Mouse (Mus musculus) gastrocnemius, postnatal 25 days (tissue): ENCODE results near the gene Hdac5. TPM values are rescaled to one million over a fixed set of nuclear protein-coding genes. Genes with fewer than 3 reads are reported as not detected.
"Not testable (repeated sequence)": the region's sequence is repeated elsewhere in the genome, so short reads cannot be mapped to it uniquely, and the experiment has no call there.

Experiments
- DNase-seq: peaks from one replicate; pipeline ENCODE4 v3.0.0; 2022
- microRNA-seq, 2 experiments: library from miRNA; unstranded; fragments of <30 nt; microRNA quantifications; one replicate each; pipeline ENCODE4 v1.2.0; 2021; ENCODE audit warnings: borderline replicate concordance in 2 of 2
- total RNA-seq, 2 experiments: library from RNA; stranded (reverse); gene quantifications; 1 replicate in 1 of 2; 2 replicates in 1 of 2; pipeline ENCODE4 v1.2.3; 2021

Gene Hdac5
- total RNA-seq, 2 experiments from 2014 or later: 61.8 to 63.6 TPM

DNA sequence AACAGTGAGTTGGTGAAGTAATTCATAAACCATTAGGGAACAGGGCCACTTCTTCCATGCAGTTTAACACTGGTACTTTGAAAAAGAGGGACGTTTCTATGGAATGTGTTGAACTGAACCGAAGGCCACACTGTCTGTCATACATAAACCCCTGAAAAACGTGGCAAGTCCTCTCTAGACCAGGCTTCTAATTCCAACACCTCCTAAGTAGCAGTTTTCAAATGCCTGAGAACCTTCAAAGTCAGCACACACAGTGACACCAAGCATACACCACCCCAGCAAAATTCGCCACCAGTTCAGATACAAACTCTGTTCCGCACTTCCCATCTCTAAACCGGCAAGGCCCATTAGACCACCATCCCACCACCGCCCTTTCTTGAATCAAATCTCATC lies 45.7 kb downstream of the Hdac5 start:
- DNase-seq: no peak

DNA sequence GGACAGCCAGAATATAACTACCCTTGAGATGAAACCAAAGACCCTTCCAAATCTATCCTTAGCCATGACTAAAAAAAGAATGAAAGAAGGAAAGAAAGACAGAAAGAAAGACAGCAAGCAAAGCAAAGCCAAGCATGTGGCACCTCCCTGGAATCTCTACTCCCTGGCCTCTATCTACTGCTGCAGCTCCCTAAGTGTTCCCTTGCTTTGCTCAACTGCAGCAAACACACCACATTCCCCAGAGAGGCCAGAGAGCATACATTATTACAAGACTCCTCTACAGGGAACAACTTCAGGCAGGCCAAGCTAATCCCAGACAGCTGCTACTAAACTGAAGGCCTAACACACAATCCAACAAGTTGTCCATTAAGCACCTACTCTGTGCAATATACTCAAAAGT lies 50.1 kb downstream of the Hdac5 start:
- no peak for DNase-seq

DNA sequence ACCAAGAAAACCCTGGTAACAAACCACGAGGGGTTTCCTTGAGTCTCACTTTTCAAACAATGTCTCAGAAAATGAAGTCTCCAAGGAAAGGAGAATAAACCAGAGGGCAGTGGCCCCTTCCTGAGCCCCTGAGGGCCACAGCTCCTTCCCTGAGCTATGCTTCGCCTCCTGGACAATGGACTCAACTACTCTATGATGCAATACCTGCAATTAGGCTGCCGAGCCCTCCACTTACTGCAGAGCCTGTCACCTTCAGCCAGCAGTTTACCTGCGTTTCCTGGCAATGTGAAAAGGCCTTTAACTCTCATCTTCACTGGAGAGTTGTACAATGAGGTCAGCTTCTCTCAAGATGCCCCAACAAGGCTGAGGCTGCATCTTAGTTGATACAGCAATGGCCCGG lies 61.3 kb downstream of the Hdac5 start:
- DNase-seq: no peak

DNA sequence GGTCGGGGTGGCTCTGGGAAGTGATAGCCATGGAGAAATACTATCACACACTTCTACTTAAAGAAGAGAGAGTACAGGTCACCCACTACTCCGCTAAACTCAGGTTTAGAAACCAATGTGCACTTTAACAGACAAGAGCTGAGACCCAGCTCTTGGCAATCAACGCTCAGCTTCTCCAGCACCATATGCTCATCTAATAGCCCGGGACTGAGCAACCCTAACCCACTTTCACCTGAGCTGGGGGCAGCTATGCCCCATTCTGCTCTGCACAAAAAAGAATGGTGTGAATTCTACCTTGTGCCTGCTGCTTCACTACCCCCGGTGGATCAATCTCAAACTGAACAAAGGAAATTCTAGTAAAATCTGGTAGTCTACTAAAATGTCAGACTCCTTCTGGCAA lies 62.4 kb downstream of the Hdac5 start:
- DNase-seq: no peak

DNA sequence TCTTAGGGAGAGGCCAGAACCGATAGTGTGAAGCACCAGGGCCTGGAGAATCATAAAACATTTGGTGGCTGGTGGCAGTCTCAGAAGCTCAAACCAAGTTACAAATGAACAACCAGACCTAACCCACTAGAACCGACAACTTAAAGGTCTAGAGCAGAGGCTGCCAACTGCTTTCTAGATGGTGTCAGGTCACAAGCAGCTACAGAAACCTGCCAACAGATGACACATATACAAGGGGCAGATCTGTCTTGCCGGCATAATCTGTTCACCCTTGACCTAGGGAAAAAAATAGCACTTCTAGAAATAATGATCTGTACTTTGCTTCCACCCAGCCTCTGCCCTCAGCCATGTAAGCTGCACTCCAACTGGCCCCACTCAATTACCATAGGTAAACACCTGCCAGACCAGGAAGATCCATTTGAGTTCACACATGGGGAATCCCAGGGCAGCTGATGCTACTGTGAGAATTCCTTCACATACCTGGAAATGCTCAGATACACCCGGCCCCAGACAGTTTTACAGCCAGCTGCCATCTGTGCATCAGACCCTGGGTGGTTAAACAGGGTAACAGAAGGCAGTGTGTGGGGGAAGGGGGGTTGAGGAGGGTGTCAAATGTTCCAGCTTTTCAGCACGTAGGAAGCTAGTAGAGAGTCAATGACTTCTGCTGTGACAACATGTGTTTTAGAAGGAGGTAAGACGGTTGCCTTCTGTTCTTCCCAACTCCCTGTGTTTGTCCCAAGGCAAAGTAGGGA lies 63.8 kb downstream of the Hdac5 start:
- peak; percentile 28 for DNase-seq

DNA sequence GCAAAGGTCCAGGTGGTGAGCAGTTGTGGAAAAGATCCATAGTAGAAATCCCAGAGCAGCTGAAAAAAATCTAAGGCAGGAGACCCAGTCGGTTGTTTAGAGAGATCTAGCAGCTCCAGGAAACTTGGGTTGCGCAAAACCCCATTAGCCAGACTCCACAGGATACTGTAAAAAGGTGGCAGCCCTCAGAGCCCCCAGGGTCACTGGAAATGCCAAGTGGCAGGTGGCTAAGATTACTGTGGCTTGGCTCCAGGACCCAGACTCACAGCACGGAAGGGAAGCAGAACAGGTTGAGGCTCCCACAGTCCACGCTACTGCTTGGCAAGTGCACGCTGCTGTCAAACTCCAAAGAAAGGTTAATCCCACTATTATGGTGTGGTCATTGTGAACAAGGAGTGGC lies 70.2 kb downstream of the Hdac5 start:
- no peak for DNase-seq

DNA sequence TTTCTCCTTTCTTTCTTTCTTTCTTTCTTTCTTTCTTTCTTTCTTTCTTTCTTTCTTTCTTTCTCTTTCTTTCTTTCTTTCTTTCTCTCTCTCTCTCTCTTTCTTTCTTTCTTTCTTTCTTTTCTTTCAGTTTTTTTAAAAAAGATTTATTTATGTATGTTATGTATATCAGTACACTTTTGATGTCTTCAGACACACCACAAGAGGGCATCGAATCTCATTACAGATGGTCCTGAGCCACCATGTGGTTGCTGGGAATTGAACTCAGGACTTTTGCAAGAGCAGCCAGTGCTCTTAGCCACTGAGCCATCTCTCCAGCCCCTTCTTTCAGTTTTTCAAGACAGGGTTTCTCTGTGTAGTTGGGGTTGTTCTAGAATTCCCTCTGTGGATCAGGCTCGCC lies 71.9 kb downstream of the Hdac5 start:
- DNase-seq: not testable (repeated sequence)

DNA sequence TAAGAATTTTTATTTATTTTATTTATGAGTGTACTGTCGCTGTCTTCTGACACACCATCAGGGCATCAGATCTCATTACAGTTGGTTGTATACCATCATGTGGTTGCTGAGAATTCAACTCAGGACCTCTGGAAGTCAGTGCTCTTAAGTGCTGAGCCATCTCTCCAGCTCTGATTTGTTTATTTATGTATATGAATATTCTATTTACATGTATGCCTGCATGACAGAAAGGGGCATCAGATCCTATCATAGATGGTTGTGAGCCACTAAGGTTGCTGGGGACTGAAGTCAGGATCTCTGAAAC lies 73.2 kb downstream of the Hdac5 start:
- DNase-seq: no peak

DNA sequence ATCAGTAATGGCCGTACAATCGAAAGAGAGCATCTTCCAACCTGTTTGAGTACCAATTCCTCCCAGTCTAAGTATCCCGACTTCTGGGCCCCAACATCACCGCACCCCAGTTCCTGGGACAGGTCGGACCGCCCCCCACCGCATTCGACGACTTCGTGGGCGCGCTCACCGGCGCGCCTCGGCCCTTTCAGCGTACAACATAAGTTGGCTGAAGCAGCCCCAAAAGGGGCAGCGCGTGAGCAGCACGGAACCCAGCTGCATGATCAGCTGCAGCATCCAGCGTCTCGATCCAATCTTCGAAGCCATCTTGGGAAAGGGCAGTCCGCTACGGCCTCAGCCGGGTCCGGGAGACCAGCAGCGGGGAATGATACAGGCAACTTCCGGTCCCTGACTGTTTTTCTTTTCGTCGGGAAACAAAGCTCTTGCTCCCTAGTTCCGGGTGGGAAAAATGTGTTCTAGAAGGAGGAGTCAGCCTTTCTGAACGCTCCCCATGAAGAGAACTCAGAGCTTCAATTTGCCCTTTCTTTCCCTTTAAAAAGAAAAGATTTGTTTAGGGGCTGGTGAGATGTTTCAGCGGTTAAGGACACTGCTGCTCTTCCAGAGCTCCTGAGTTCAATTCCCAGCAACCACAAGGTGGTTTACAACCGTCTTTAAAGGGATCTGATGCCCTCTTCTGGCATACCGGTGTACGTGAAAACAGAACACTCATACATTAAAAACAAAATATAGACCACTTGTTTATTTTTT lies 73.8 kb downstream of the Hdac5 start, which contains the start of gene Tmem101:
Gene Tmem101, minus strand, starts transcription at position 366 of the 747 bp plus-strand sequence.
- peak; percentile 88 for DNase-seq

DNA sequence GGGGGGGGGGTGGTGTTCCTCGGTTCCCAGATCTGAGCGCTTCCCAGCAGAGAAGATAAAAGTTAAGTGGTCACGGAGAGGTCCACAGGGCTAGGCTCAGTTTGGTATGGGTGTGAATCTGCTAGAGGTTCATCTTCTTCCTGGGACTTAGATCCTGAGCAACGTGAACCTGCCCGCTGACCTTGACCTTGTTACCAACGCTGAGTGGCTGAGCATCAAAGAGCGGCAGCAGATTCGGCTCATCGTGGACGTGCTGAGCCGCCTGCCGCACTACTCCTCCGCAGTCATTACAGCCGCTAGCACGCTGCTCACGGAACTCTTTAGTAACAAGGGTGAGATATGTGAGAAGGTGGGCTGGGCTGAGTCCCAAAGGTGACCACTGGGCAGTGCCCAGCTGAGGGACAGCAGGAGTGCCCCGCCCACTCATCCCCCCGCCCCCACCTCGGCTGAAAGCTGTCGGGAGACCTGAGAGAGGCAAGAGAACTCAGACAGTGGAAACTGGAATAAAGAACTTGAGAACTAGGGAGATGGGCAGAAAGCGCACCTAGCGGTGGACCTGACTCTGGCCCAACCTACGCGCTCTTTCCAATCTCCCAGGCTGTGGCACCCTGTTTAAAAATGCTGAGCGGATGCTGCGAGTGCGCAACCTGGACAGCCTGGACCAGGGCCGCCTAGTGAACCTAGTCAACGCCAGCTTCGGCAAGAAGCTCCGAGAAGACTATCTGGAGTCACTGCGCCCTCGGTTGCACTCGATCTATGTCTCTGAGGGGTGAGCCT lies 82.6 kb downstream of the Hdac5 start:
- DNase-seq: no peak

DNA sequence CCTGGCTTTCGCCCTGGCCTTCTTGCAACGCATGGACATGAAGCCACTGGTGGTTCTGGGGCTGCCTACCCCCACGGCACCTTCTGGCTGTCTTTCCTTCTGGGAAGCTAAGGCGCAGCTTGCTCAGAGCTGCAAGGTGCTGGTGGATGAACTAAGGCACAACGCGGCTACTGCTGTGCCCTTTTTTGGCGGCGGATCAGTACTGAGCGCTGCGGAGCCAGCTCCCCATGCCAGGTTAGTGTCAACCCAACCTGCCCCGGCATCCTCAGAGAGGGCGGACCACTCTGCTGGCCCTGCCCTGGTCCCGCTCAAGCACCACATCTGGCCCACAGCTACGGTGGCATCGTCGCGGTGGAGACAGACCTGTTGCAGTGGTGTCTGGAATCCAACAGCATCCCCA lies 83.4 kb downstream of the Hdac5 start:
- no peak for DNase-seq

DNA sequence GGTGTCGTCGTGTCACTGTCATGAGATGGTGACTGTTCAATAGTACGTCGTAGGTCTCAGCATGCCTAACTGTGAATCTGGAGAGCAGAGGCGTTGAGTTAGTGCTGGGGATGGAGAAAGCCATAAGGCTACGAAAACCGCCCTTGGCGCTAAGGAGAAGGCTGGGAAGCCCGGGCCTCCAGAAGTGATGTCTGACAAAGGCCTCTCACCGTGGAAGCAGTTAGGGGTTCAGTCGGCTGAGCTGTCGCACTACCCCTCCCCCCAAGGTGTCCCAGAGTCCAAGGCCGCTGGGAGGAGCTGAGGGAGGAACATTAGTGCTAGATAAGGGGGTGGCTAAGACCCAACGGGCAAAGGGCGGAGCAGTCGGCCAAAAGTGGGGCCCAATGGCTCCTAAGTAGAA lies 84.0 kb downstream of the Hdac5 start:
- DNase-seq: no peak

DNA sequence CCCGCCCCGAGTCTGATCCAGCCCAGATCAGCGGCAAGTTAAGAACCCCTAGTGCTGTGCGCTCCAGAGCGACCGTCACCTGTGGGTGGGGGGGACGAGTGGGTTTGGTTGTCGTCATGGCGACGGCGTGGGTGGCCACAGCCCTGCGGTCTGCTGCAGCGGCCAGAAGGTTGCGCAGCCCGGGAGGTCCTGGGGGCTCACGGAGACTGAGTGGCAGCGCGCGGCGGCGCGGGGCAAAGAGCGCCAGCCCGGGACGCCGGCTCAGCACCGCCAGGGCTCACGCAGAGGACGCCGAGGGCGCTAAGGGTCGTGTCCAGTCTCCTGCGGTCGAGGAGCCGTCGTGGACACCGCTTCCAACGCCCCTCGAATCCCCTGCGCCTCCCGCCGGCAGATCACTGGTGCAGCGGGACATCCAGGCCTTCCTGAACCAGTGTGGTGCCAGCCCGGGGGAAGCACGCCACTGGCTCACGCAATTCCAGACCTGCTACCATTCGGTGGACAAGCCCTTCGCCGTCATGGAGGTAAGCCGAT lies 84.4 kb downstream of the Hdac5 start, which contains the start of gene Nags:
Gene Nags, plus strand, starts transcription at position 43 of the 531 bp plus-strand sequence.
- DNase-seq: no peak

DNA sequence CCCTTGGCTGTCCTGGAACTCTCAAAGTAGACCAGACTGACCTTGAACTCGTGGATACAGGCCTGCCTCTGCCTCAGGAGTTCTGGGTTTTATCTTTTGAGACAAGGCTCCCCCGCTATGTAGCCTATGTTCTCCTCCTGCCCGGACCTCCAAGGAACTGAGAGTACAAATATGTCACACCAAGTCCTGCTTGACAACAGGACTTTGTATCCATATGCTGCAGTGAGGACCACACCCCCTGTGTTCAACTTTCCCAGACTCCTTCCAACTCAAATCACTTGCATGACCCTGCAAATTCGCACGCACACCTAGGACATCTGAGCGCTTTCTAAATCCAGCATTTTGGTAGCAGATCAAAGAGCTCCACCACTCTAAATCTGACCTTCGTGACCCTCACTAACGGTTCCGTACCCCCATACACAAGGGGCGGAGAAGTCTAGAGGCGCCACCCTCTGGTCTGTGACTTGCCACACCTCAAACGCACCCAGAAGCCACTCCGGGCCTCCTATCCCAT lies 85.0 kb downstream of the Hdac5 start:
- no peak for DNase-seq

Small RNA genes within 50 kb of the gene (microRNA-seq; reads per million reads assigned to microRNA genes)
- 0.74 to 2.1 reads per million in 2 experiments for gene Mir8101

Other genes starting within 250 kb of the Hdac5 start
- not detected for gene Cfap97d1, start 245.9 kb downstream of the Hdac5 start, total RNA-seq
- 100 to 1,000 TPM; 134 to 137 TPM for gene Dusp3, start 243.2 kb downstream of the Hdac5 start, total RNA-seq
- gene Mpp3, start 201.7 kb downstream of the Hdac5 start, total RNA-seq: 10 to 100 TPM; 17.6 to 29.5 TPM
- gene Cd300lg, start 188.7 kb downstream of the Hdac5 start, total RNA-seq: 10 to 100 TPM; 13.1 to 16.5 TPM
- gene Mpp2, start 141.7 kb downstream of the Hdac5 start, total RNA-seq: 1 to 10 TPM; 1.2 to 2.1 TPM
- gene Ppy, start 128.8 kb downstream of the Hdac5 start, total RNA-seq: not detected
- gene Pyy, start 122.3 kb downstream of the Hdac5 start, total RNA-seq: not detected
- not detected for gene Nags, start 84.7 kb downstream of the Hdac5 start, total RNA-seq
- gene Tmem101, start 73.8 kb downstream of the Hdac5 start, total RNA-seq: 10 to 100 TPM in 1 of 2 experiments, 1 to 10 TPM in 1; 9.8 to 12.6 TPM
- gene Lsm12, start 44.9 kb downstream of the Hdac5 start, total RNA-seq: 10 to 100 TPM; 79.7 to 84.2 TPM
- gene G6pc3, start 40.5 kb downstream of the Hdac5 start, total RNA-seq: 10 to 100 TPM; 37.8 to 44.5 TPM
- gene BC030867, start 18.7 kb upstream of the Hdac5 start, total RNA-seq: not detected
- 10 to 100 TPM; 70.0 to 71.3 TPM for gene Asb16, start 38.6 kb upstream of the Hdac5 start, total RNA-seq
- gene Tmub2, start 54.8 kb upstream of the Hdac5 start, total RNA-seq: 10 to 100 TPM; 11.5 to 14.6 TPM
- 10 to 100 TPM; 12.4 to 13.1 TPM for gene Atxn7l3, start 66.5 kb upstream of the Hdac5 start, total RNA-seq
- 10 to 100 TPM; 36.6 to 37.8 TPM for gene Ubtf, start 89.6 kb upstream of the Hdac5 start, total RNA-seq
- gene Slc4a1, start 136.0 kb upstream of the Hdac5 start, total RNA-seq: under 1 TPM; 0.08 to 0.56 TPM
- gene Rundc3a, start 163.2 kb upstream of the Hdac5 start, total RNA-seq: under 1 TPM in 1 of 2 experiments, not detected in 1; 0.35 TPM
- 10 to 100 TPM; 54.4 to 76.1 TPM for gene Slc25a39, start 177.8 kb upstream of the Hdac5 start, total RNA-seq
- gene Grn, start 200.1 kb upstream of the Hdac5 start, total RNA-seq: 10 to 100 TPM; 28.7 to 35.2 TPM
- 1 to 10 TPM; 1.6 to 2.7 TPM for gene Fam171a2, start 217.5 kb upstream of the Hdac5 start, total RNA-seq
- gene Itga2b, start 240.0 kb upstream of the Hdac5 start, total RNA-seq: 1 to 10 TPM; 1.4 to 1.6 TPM